Mouse (Mus musculus) yolk sac, embryonic 10.5 days (tissue): ENCODE results near the gene Zzef1.

Source experiments
- DNase-seq: peaks from one replicate; pipeline ENCODE4 v3.0.0-alpha.2; 2017; ENCODE audit warnings: low spot score

Zzef1 gene

DNA sequence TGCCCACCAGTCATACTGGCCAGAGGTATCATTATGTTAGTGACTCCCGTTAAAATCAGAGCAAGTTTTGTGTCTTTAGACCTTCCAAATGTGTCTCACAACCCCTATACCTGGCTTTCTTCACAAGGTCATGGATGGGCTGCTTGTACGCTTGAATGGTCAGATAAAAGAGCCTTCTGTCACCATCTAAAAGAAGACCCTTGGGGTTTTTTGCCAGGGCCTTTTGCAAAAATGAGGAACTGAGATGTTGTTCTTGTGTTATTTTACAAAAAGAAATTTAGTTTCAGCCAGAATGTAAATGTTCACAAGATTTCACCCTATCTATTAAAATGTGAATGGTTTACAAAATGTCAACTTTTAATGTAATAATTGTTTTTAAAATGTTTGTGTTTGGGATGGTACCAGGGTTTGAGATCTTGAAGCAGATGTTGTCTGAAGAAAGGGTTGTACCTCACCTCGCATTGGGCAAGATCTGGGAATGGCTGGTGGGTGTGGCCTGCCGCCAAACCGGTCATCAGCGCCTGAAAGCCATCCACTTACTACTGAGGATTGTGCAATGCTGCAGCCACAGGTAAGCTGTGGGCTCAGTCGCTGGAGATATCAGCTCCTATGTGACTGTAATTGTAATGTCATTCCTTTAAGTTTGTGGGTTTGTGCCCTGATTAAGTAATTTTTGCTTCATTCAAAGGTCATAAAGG lies 121.4 kb downstream of the Zzef1 start:
- DNase-seq: no peak

GRCm38 (mm10) chr11:72923116-72923515 lies 127.1 kb downstream of the Zzef1 start:
- no peak for DNase-seq

GRCm38 (mm10) chr11:72924458-72924857 lies 128.4 kb downstream of the Zzef1 start:
- peak; percentile 30 for DNase-seq

GRCm38 (mm10) chr11:72925067-72925466 lies 129.0 kb downstream of the Zzef1 start:
- no peak for DNase-seq

DNA sequence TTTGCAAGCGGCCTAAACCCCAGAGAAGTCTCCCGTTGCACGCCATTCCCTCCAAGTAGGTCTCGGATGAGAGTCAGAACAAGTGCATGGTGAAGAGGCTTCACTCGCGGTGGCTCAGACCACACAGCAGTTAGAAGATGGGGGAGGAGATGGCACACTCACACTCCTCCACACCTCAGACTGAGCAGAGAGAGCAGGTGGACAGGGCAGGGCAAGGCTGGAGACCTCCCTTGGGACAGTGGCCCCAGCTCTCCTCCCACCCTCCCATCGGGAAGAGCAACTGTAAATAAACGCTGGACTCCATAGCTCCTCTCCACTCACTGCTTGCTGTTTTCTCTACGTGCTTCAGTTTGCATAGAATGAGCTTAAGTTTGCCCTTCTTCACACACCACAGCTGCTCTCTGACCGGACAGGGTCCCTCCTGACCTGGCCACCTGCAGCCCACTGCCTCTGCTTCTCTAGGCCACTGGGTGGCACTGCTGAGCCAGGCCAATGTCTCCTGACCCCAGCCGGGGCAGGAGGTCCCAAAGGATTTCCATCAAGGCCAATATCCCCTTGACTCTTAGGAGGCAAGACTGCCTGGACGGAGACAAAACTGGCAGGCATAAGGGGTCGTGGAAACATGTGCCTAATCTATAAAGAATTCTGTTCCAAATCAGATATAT lies 130.3 kb downstream of the Zzef1 start:
- peak; percentile 41 for DNase-seq

DNA sequence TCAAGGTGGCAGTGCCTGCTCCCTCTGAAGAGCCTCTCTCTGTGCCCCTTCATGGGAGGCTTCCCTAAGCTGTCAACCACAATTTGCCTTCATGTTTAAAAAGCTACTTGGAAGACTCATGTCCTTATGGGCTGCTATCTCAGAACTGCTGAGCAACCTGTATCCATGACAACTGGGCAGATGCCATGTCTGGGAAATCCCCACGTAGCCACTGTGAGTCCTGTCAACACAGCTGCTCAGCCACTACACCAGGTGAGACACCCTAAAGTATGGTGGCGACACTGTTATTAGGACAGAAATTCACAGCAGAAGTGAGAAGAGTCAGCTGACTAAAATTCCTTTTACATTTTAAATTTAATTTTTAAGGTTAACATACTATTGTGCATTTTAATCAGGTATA lies 132.5 kb downstream of the Zzef1 start:
- no peak for DNase-seq

- DNase-seq: no peak
Measured at GRCm38 (mm10) chr11:72940208-72941143, 144.4 kb downstream of the Zzef1 start.

- no peak for DNase-seq
Measured at GRCm38 (mm10) chr11:72944996-72945793, 149.2 kb downstream of the Zzef1 start.

GRCm38 (mm10) chr11:72945875-72946559 lies 150.0 kb downstream of the Zzef1 start:
- DNase-seq: peak; percentile 62

- DNase-seq: no peak
Measured at GRCm38 (mm10) chr11:72946560-72947119, 150.6 kb downstream of the Zzef1 start.

- no peak for DNase-seq
Measured at GRCm38 (mm10) chr11:72947840-72948239, 151.8 kb downstream of the Zzef1 start.

- no peak for DNase-seq
Measured at GRCm38 (mm10) chr11:72948254-72948653, 152.2 kb downstream of the Zzef1 start.

GRCm38 (mm10) chr11:72951137-72952000 lies 155.3 kb downstream of the Zzef1 start:
- no peak for DNase-seq

DNA sequence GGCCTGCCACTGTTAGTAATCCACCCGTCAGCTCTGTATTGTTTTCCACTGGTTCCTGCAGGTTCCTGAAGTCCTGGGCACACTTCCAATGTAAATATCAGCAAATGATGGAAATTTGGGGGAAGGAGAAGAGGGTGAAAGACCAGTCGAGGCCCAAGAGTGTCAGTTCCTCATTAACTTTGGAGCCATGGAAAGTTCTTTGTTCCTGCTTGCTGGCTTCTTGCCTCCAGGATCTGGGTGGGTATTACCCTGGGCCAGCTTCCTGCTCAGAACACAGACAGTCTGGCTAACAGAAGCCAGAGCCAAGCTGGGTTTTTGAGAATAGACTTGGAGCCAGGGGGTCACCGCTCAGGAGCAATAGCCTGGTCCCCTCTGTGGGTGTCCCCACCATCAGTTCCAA lies 156.2 kb downstream of the Zzef1 start:
- no peak for DNase-seq

DNA sequence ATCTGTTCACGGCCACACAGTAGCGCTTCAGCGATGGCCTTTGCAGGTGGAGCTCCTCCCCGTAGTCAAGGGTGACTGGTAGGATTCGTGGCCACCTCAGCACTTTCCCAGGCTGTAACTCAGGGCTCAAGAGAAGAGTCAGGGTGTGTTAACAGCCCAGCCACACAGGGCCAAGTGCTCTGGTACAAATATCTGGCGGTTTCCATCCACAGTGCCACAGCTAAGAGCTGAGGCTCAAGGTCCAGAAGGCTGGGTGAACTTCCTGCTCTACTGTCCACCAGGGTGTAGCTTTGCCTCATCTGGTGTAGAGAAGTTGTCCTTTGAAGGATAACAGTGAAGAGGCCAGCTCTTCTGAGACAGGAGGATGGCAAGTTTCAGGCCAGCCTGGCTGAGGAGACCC lies 156.7 kb downstream of the Zzef1 start:
- no peak for DNase-seq

- DNase-seq: no peak
Measured at GRCm38 (mm10) chr11:72953116-72953439, 157.1 kb downstream of the Zzef1 start.

DNA sequence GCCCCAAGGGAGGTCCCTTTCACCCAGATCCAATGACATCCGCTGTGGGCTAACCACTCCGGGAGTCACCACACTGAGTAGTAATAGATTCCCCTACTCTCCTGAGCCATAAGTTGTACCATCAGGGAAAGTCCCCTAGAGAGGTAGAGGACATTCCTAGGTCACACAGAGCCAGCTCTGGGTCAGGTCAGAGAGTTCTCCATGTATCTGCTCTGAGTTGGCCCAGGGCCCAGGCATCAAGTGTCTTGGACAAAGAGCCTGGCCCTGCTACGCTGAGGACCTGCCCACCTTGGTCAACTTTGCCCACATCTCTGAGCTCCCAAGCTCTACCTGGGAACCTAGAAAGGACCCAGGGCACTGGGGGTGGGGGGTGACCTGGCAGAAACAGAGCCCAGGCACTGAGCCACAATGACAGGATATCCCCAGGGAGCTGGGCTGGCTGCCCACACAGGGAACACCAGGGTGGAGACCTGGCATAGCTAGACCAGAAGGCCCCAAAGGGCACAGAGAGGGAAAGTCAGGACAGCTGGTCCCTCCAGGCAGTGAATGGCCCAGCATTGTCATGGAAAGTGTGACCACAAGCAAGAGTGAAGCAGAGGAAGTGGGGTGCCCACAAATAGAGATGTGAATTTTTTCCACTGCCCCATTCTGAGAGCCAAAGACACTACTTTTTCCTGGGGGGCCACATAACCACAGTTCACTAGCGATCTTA lies 157.6 kb downstream of the Zzef1 start:
- no peak for DNase-seq

DNA sequence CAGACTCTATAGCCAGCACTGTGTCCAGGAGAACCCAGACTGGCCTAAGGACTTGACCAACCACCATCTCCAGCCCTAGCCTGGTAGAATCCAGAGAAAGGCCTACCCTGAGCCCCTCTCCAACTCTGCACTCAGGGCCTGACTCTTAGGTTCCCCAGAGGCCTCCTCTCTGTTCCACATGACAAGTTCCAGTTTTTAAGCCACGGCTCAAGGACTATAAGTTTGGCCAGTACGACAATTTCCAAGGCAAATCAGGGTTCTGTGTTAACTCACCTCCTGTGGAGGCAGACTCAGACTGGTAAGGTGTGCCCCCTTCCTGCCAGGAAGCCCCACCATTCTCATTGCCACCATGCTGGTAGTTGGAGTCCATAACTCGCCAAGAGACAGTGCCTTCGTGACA lies 158.2 kb downstream of the Zzef1 start:
- no peak for DNase-seq

GRCm38 (mm10) chr11:72955339-72955974 lies 159.4 kb downstream of the Zzef1 start:
- no peak for DNase-seq
